Mouse (Mus musculus) lung, adult 18-20 months (tissue): ENCODE results near the gene Agpat1.
A peak's percentile ranks its signal among the peaks of the same experiment; 100 is the strongest.

ENCODE experiments used
- DNase-seq, 2 experiments: peaks; one replicate each; pipeline ENCODE4 v3.0.0; 2022; ENCODE audit warnings: mixed read lengths in 2 of 2

Agpat1 gene

DNA sequence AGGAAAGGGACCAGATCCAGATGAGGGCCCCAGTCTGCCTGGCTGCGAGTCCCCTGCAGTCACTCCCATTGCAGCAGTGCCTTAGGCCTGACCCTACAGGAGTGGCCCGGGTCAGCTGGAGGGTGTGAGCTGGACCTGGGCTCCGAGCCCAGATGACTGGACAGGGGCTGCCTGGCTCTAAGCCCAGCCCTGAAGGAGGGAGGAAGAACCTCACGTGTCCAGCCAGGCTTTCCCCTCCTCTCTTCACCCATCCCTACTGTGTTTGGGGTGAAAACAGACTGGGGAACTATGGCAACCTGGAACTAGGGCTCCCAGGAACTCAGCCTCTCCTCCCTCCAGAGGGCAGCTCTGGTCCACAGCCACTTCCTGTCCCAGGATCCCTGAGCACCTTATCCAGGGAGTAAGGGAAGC lies 51.5 kb downstream of the Agpat1 start:
- DNase-seq, result peak; percentile 93 to 95

DNA sequence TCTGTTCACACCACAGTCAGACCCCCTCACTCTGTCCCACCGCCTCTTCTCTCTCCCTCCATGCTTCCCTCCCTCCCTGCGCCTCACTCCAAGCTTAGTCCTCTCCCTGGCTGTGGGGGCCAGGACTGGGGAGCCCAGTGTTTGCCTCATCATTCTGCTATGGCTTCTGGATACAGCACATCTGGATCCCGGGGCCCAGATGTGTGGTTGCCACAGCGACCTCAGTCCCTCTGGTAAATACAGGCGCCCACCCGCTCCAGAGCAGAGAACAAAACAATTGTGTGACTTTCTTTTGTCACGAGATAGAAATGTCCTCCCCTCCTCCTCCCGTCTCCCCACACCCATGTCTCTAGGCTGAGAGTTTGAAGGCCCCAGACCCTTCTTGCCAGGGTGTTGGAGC lies 52.6 kb downstream of the Agpat1 start:
- peak in 1 of 2 experiments; percentile 35 for DNase-seq

DNA sequence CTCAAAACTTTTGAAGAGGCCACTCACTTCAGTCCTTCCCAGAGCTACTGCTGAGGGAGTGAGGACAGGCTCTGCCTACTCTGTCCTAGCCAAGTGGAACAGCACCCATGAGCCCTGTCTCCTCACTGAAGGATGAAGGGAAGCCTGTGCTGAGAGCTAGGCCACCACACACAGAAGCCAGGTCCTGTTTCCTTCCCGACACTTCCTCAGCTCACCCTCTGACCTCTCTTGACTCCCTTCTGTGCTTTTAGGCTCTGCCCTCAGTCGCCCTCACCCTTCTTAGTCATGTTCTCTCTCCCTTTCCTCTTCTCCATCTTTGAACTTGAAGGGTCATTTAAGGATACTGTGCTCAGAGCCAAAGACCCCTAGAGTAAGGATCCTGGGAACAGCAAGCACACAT lies 53.2 kb downstream of the Agpat1 start:
- DNase-seq, result no peak

DNA sequence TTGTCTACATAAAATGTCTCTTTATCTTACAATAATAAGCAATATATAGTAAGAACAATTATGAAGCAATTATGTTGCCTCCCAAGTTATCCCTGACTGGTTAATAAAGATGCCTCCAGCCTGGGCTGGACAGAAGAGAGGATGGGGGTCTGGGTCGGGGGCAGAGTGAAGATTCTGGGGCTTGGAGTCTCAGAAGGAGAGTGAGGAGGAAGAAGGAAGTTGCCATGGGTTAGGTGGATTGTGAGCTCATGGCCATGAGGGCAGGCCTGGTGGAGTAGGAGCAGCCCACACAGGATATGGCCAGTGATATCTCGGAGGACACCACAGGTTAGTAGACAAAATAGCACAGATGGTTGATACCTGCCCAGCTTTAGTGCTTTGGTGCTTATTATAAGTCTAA lies 54.1 kb downstream of the Agpat1 start:
- DNase-seq, result no peak

DNA sequence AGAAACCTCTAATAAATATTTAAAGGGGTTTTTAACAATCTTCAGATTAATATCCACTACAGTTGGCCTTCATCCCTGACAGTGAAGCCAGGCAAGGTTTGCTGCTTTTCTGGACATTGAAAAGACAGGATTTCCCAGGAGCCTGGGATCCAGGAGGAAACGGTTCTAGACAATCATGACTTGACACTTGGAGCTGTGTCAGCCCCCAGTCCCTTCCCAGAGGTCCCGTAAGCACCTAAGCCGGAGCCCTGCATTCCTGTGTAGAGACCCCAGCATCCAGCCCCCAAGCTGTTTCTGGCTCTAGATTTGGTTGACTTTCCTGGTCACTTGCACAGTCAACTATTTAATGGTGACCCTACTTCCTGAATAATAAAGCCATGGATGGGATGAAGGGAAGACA lies 54.5 kb downstream of the Agpat1 start:
- no peak for DNase-seq

DNA sequence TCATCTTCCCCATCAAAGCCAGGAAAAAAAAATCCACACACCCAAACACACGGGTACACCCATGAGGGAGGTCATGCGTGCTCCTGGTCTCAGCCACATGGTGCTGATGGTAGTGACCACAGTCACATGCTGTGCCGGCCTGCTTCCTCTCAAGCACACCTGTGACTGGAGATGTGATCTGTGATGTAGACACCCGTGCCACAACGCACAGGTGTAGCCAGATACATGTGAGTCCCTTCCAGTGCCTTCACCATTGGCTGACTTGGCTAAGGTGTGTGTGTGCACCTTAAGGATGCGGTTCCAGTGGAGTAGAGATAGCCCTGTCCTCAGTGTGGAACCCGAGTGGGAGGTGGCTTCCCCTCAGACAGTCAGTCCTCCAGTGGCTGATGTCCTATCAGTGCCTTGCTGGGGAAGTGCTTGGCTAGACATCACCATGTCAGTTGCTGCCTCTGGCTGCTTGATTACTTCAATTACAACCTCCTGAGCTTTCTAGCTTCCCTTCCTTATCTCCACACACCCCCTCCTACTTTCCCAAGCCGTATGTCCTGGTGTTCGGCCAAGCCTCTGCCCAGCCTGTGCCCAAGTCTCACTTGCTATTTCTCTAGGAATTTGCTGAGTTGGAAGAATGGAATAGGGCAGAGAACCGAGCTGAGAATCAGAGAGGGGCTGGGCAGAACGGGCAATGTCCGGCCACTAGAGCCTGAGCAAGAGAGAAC lies 55.3 kb downstream of the Agpat1 start:
- no peak for DNase-seq

DNA sequence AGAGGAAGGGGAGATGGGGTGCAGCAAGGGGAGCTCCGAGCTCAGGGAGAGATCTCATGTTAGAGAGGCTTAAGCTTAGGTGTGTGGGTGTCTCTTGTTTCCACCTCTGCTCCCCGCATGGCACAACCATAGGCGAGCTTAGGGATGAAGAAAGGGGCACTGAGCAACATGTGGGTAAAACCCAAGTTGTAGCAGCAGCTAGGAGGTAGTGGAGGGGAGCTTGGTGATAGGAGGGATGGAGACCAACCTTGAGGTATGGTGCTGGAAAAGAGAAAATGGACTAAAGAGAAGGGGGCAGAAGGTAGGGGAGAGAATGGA lies 55.8 kb downstream of the Agpat1 start:
- no peak for DNase-seq

DNA sequence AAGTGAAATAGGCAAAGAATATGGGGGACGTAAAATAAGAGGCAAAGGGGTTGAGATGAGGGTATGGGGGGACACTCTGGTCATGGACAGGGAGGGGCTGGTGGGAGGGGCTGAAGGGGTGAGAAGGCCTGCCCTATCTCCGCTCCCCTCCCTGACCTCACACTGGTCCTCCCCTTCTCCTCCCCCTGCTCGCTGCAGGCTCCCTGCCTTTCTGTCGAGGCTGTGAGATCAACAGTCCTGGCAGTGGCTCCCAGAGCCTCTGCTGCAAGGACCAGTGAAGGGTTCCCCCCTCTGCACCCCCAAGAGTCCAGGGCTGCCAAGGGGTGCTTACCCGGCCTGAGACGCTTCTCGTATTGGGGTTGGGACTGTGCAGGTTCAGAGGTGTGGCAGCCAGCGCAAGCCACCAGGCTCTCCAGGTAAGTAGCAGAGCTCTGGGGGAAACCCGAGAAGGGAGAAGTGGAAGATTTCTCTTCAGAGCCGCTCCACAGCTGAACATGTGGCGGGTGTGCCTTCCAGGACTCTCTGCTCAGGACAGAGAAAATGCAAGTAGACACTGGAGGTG lies 56.3 kb downstream of the Agpat1 start:
- DNase-seq, result no peak

DNA sequence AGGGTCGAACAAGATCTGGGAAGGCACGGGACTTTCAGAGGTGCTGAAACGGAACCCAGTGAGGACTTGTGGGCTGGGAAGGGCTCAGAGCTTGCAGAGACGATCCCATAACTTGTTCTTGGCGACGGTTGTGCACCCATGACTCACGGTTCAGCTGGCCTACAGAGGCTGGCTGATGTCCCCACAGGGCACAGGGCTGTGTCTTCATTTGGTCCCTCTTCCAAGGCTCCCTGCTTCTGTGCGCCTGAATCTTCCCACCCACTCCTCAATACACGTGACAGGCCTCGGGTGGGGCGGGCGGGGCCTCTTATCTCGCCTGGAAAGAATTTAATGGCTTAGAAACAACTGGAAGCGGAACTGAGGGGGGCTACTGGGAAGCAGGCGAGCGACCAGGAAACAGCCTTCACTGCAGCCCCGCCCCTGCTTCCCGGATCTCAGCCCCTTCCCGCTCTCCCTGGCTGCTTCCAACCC lies 57.1 kb downstream of the Agpat1 start:
- peak; percentile 71 to 79 for DNase-seq

DNA sequence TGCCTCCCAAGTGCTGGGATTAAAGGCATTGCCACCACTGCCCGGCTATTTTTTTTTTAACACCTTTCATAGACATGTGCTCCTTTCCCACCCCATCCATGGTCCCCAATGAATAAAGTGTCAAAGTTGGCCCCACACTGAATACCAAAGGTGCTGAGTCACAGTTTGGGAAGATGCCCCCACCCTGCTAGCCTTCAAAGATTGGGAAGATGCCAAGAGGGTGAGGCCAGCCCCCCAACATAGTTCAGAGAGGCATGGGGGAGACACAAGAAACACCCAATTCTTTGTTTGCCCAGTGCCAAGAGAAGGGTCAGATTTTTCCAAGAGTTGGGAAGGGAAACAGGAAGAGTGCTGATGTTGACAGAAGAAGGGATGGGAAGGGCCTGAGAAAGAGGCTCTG lies 58.4 kb downstream of the Agpat1 start:
- no peak for DNase-seq

DNA sequence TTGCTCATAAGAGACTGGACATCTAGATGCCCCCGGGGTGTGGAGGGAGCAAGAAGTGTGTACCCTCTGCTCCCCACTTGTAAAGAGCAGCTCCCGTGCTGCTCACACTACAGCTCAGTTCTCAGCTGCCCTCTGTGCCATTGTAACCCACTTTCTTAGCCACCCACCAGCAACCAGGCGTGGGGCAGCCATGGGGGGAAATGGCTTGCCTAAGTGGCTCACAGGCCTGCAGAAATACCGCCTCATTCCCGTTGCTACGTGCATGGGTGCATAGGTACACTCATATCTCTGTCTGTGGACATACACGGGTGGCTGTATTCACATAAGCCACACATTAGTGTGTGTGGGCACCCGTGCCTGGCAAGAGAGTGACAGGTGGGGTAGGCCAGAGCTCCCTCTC lies 58.9 kb downstream of the Agpat1 start:
- DNase-seq, result no peak
